Mouse (Mus musculus) heart, postnatal 0 days (tissue): Measurements from ENCODE around the gene Josd1. TPM values are rescaled to one million over a fixed set of nuclear protein-coding genes. Genes with fewer than 3 reads are reported as not detected.
A peak's percentile ranks its signal among the peaks of the same experiment; 100 is the strongest.
"Not testable (repeated sequence)": the region's sequence is repeated elsewhere in the genome, so short reads cannot be mapped to it uniquely, and the experiment has no call there.

Experiments
- ATAC-seq: fragments of 200-750 bp; cut with Nextera tagmentation; 2 replicates; pipeline ENCODE4 v1.8.0; 2017; ENCODE audit warnings: low read depth, moderate number of reproducible peaks, moderate library complexity; ENCODE audit not compliant: insufficient read depth
- DNase-seq: peaks from one replicate; pipeline ENCODE4 v3.0.0-alpha.2; 2016; ENCODE audit warnings: low spot score
- H3K27ac ChIP-seq: fragments of 300-500 bp; sonication (generic); 2 replicates; pipeline ENCODE4 v1.5.1; 2014; ENCODE audit warnings: low read depth, mild to moderate bottlenecking
- H3K27me3 ChIP-seq: fragments of 300-500 bp; sonication (generic); 2 replicates; pipeline ENCODE4 v1.6.1; 2014; ENCODE audit warnings: low read length, mixed read lengths; ENCODE audit not compliant: control insufficient read depth, insufficient read depth
- H3K36me3 ChIP-seq: fragments of 300-500 bp; sonication (generic); replicated peaks from 2 replicates; pipeline ENCODE4 v1.6.1; 2014; ENCODE audit warnings: low read length, mixed read lengths; ENCODE audit not compliant: control insufficient read depth, insufficient read depth
- H3K4me1 ChIP-seq: fragments of 300-500 bp; sonication (generic); 2 replicates; pipeline ENCODE4 v1.6.1; 2014; ENCODE audit warnings: antibody characterized with exemption; ENCODE audit not compliant: control insufficient read depth, insufficient read depth
- H3K4me2 ChIP-seq: fragments of 300-500 bp; sonication (generic); 2 replicates; pipeline ENCODE4 v1.6.1; 2014; ENCODE audit warnings: low read depth, mild to moderate bottlenecking, low read length, moderate library complexity
- H3K4me3 ChIP-seq: fragments of 300-500 bp; sonication (generic); 2 replicates; pipeline ENCODE4 v1.5.1; 2014; ENCODE audit warnings: low read depth, low read length
- H3K9ac ChIP-seq: fragments of 300-500 bp; sonication (generic); replicated peaks from 2 replicates; pipeline ENCODE4 v1.6.1; 2014; ENCODE audit warnings: low read depth, low read length, mixed read lengths
- H3K9me3 ChIP-seq: fragments of 300-500 bp; sonication (generic); replicated peaks from 2 replicates; pipeline ENCODE4 v1.6.1; 2016; ENCODE audit warnings: low read length; ENCODE audit not compliant: control insufficient read depth
- CTCF ChIP-seq: IDR thresholded peaks from 2 replicates; pipeline ENCODE4 v1.5.1; 2016; ENCODE audit warnings: antibody characterized with exemption, control low read depth, low read depth
- EP300 ChIP-seq: IDR thresholded peaks from 2 replicates; pipeline ENCODE4 v1.6.1; 2016; ENCODE audit warnings: antibody characterized with exemption, low read depth
- WGBS: fragments of 180-500 bp; shearing (Covaris S2); extraction: QIAGEN DNeasy Blood & Tissue Kit; methylation state at CpG from one replicate; pipeline ENCODE4 v1.1.7; 2014; 5-methylcytosine and 5-hydroxymethylcytosine counted together
- polyA plus RNA-seq: library from polyadenylated mRNA; unstranded; fragments of >200 nt; fragmentation: Nextera tagmentation; extraction: Ambion mirVana; gene quantifications from 2 replicates; pipeline ENCODE4 v1.2.1, GENCODE M21; 2015
- total RNA-seq: library from RNA; depleted of rRNA; stranded (reverse); fragments of >200 nt; gene quantifications from 2 replicates; pipeline ENCODE4 v1.2.3, GENCODE M21; 2014; ENCODE audit warnings: low replicate concordance

Gene Josd1
- total and polyA plus RNA-seq, 2 experiments from 2014 or later, result 17.3 to 60.6 TPM

DNA sequence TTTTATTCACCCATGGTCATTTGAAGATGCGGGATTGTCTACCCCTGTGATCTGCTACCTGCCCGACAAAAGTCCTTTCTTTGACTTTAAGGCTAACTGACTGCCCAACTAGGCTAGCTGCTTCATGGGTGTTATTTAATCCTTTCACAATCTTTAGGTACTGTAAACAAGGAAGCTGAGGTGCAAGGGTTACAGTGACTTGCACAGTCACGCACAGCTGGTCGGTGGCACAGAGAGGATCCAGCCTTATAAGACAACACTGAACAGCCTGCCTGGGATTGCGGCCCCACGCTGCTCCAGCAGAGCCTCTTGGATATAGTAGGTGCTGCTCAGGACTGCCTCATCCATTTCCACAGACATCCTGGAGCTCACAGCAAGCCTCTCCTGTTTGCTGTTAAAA lies 4.6 kb downstream of the Josd1 start:
- H3K4me1 ChIP-seq, result peaks cover 51% of the 10 kb centered on the region
- no peaks in the 10 kb centered on the region for H3K27me3 ChIP-seq
- no peaks in the 10 kb centered on the region for H3K9me3 ChIP-seq
- H3K27ac ChIP-seq, result peak overlapping the region; percentile 98
- H3K4me3 ChIP-seq, result peak overlapping the region; percentile 19
- WGBS, result 51% methylated on average over 6 of the region's 6 CpGs
- H3K9ac ChIP-seq, result 0 out of 2 replicates have a peak overlapping the region, but pooled peaks have one; percentile 22
- no peak for ATAC-seq
- TF ChIP-seq CTCF (no peak), EP300 (no peak)
- H3K36me3 ChIP-seq, result no peaks in the 10 kb centered on the region
- H3K4me2 ChIP-seq, result peak overlapping the region; percentile 84
- no peak for DNase-seq

DNA sequence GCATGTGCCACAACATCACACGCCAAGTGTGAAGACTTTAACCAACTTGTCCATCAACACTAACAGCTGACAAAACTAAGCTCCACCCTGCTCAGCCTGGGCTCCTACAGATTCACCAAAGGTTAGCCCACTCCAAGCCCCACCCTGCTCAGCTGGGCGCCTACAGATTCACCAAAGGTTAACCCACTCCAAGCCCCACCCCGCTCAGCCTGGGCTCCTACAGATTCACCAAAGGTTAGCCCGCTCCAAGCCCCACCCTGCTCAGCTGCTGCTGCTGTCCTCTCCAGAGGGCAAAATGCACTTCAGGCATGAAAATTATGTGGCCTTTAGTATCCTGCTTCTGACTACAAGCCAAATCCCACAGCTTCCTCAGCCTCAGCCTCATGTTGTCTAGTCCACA lies 5.7 kb downstream of the Josd1 start:
- Histone ChIP-seq H3K27ac (peak overlapping the region; percentile 98), H3K9me3 (no peaks in the 10 kb centered on the region), H3K4me2 (peak overlapping the region; percentile 84), H3K4me3 (no peak overlapping the region), H3K36me3 (peaks cover 4% of the 10 kb centered on the region; the same call in 1 of the 2 replicates), H3K9ac (0 out of 2 replicates have a peak overlapping the region, but pooled peaks have one; percentile 22), H3K27me3 (no peaks in the 10 kb centered on the region), H3K4me1 (peaks cover 51% of the 10 kb centered on the region)
- WGBS, result 61% methylated on average over 4 of the region's 4 CpGs
- ATAC-seq (peak; percentile 31; the same call in 1 of the 2 replicates), DNase-seq (no peak)
- TF ChIP-seq CTCF (no peak), EP300 (no peak)

DNA sequence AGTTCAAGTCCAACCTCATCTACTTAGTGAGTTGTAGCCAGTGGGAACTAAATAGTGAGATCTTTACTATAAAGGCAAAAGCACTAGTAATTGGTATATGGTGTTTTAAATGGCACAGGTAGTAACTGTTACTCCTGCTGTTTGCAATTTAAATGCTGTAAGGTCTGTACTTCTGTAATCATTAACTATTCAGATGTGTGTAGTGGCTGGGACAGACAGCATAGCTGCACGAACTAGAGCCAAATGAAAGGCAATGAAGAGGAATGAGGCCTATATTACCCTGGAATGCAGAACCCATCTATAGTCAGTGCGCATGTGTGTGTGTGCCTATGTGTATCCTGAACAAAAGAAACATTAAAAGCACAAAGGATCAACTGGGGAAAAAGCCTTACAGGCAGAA lies 9.8 kb downstream of the Josd1 start:
- Histone ChIP-seq H3K4me2 (no peak overlapping the region), H3K9me3 (no peaks in the 10 kb centered on the region), H3K36me3 (peaks cover 43% of the 10 kb centered on the region), H3K27ac (no peak overlapping the region), H3K9ac (no peak overlapping the region), H3K4me3 (no peak overlapping the region), H3K27me3 (no peaks in the 10 kb centered on the region), H3K4me1 (peaks cover 16% of the 10 kb centered on the region)
- no peak for TF ChIP-seq CTCF
- no peak for TF ChIP-seq EP300
- WGBS, result 88% methylated on average over 2 of the region's 2 CpGs
- DNase-seq, result no peak
- no peak for ATAC-seq

- H3K9ac ChIP-seq, DNase-seq, ATAC-seq, H3K4me1 ChIP-seq, H3K9me3 ChIP-seq, H3K27ac ChIP-seq, H3K27me3 ChIP-seq: not testable (repeated sequence)
- peak overlapping the region; percentile 81; the same call in 1 of the 2 replicates for H3K4me3 ChIP-seq
- peaks cover 46% of the 10 kb centered on the region for H3K36me3 ChIP-seq
- peak overlapping the region; percentile 78 for H3K4me2 ChIP-seq
- 66% methylated on average over 11 of the region's 11 CpGs for WGBS
These were observed 15.8 kb downstream of the Josd1 start for GRCm38 (mm10) chr15:79671828-79672348.

DNA sequence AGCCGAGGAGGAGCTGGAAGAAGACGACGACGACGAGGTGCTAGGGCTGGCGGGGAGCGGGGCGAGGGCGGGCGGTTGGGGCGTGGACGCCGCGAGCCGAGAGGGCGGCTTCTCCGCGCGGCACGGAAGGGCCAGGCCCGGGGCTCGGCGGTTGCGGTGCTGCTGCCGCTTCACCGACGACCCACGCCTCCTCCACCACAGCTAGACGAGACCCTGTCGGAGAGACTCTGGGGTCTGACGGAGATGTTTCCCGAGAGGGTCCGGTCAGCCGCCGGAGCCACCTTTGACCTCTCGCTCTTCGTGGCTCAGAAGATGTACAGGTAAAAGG lies 16.8 kb downstream of the Josd1 start:
- TF ChIP-seq EP300 (no peak), CTCF (no peak)
- Histone ChIP-seq H3K27ac (peak overlapping the region; percentile 9; the same call in 1 of the 2 replicates), H3K36me3 (peaks cover 42% of the 10 kb centered on the region), H3K4me1 (peaks cover 14% of the 10 kb centered on the region; the same call in 1 of the 2 replicates), H3K9ac (peak overlapping the region; percentile 82), H3K4me3 (peak overlapping the region; percentile 81), H3K9me3 (no peaks in the 10 kb centered on the region), H3K27me3 (no peaks in the 10 kb centered on the region), H3K4me2 (peak overlapping the region; percentile 78)
- no peak for DNase-seq
- no peak for ATAC-seq
- WGBS, result 0% methylated on average over 20 of the region's 37 CpGs
